Mouse (Mus musculus) liver, adult 2 months (tissue): ENCODE measurements at regions not wholly inside any gene's neighbourhood (a gene's known extent, or its start where the extent isn't known, plus 50 kb on each side); places are given as distances from the start of the nearest gene placed in this dataset.

Experiments used
- DNase-seq: peaks from one replicate; pipeline ENCODE4 v3.0.0-alpha.2; 2011; ENCODE audit warnings: low read depth, low spot score; ENCODE audit errors: extremely low read depth
- H3K27ac ChIP-seq: fragments of 200-500 bp; replicated peaks from 2 replicates; pipeline ENCODE4 v1.5.1; 2012; ENCODE audit warnings: low read depth, mild to moderate bottlenecking, control low read depth, inconsistent platforms, low read length; ENCODE audit not compliant: insufficient read depth
- H3K27me3 ChIP-seq: fragments of 200-500 bp; 2 replicates; pipeline ENCODE4 v1.6.1; 2012; ENCODE audit warnings: mild to moderate bottlenecking, moderate library complexity, low read length, inconsistent platforms; ENCODE audit not compliant: control insufficient read depth, insufficient read depth
- H3K36me3 ChIP-seq: fragments of 200-500 bp; 2 replicates; pipeline ENCODE4 v1.6.1; 2012; ENCODE audit warnings: low read length, inconsistent platforms; ENCODE audit not compliant: control insufficient read depth, insufficient read depth
- H3K4me1 ChIP-seq: fragments of 200-500 bp; 2 replicates; pipeline ENCODE4 v1.6.1; 2011; ENCODE audit warnings: low read length; ENCODE audit not compliant: control insufficient read depth, insufficient read depth
- H3K4me3 ChIP-seq: fragments of 200-500 bp; 2 replicates; pipeline ENCODE4 v1.5.1; 2011; ENCODE audit warnings: low read depth, mild to moderate bottlenecking, control low read depth, low read length, moderate library complexity; ENCODE audit not compliant: insufficient read depth
- H3K79me2 ChIP-seq: fragments of 200-500 bp; 2 replicates; pipeline ENCODE4 v1.6.1; 2012; ENCODE audit warnings: inconsistent platforms, mild to moderate bottlenecking, low read length, moderate library complexity; ENCODE audit not compliant: control insufficient read depth, insufficient read depth
- H3K9ac ChIP-seq: fragments of 200-500 bp; 2 replicates; pipeline ENCODE4 v1.6.1; 2012; ENCODE audit warnings: low read depth, mild to moderate bottlenecking, control low read depth, inconsistent platforms, low read length
- CTCF ChIP-seq: fragments of 200-500 bp; IDR thresholded peaks from 2 replicates; pipeline ENCODE4 v1.5.1; 2011; ENCODE audit warnings: low read depth, low read length, control low read depth
- POLR2A ChIP-seq: fragments of 200-500 bp; IDR thresholded peaks from 2 replicates; pipeline ENCODE4 v1.6.1; 2011; ENCODE audit warnings: low read length, control low read depth; ENCODE audit not compliant: insufficient read depth; ENCODE audit errors: extremely low read depth
- WGBS: fragments of 180-500 bp; shearing (Covaris S2); methylation state at CpG from one replicate; pipeline ENCODE4 v1.1.7; 2018; 5-methylcytosine and 5-hydroxymethylcytosine counted together

GRCm38 (mm10) chr5:133898025-133898598 is 201.4 kb upstream of the Castor2 start:
- no peak overlapping the region for H3K4me3 ChIP-seq
- H3K79me2 ChIP-seq, result no peaks in the 10 kb centered on the region
- H3K27me3 ChIP-seq, result no peaks in the 10 kb centered on the region
- no peak overlapping the region for H3K9ac ChIP-seq
- no peak overlapping the region for H3K27ac ChIP-seq
- DNase-seq, result peak; percentile 1
- no peak for TF ChIP-seq CTCF
- TF ChIP-seq POLR2A, result no peak
- H3K36me3 ChIP-seq, result no peaks in the 10 kb centered on the region
- 77% methylated on average over 4 of the region's 4 CpGs for WGBS
- no peaks in the 10 kb centered on the region for H3K4me1 ChIP-seq

GRCm38 (mm10) chr5:133890728-133891127 is 208.8 kb upstream of the Castor2 start:
- WGBS, result 85% methylated on average over 3 of the region's 3 CpGs
- Histone ChIP-seq H3K79me2 (no peaks in the 10 kb centered on the region), H3K9ac (no peak overlapping the region), H3K4me3 (no peak overlapping the region), H3K27me3 (peaks cover 2% of the 10 kb centered on the region; the same call in 1 of the 2 replicates), H3K36me3 (no peaks in the 10 kb centered on the region), H3K27ac (no peak overlapping the region), H3K4me1 (no peaks in the 10 kb centered on the region)
- TF ChIP-seq CTCF, result no peak
- no peak for TF ChIP-seq POLR2A
- no peak for DNase-seq

- H3K36me3 ChIP-seq, result no peaks in the 10 kb centered on the region
- WGBS, result 85% methylated on average over 8 of the region's 8 CpGs
- H3K4me1 ChIP-seq, result no peaks in the 10 kb centered on the region
- no peaks in the 10 kb centered on the region for H3K79me2 ChIP-seq
- no peak for DNase-seq
- no peak overlapping the region for H3K4me3 ChIP-seq
- peaks cover 2% of the 10 kb centered on the region; the same call in 1 of the 2 replicates for H3K27me3 ChIP-seq
- no peak overlapping the region for H3K9ac ChIP-seq
- no peak for TF ChIP-seq POLR2A
- TF ChIP-seq CTCF, result no peak
- no peak overlapping the region for H3K27ac ChIP-seq
Measured at GRCm38 (mm10) chr5:133889841-133890240, 209.7 kb upstream of the Castor2 start.

GRCm38 (mm10) chr5:133885507-133885906 is 214.0 kb upstream of the Castor2 start:
- Histone ChIP-seq H3K27ac (no peak overlapping the region), H3K36me3 (no peaks in the 10 kb centered on the region), H3K79me2 (no peaks in the 10 kb centered on the region), H3K4me1 (no peaks in the 10 kb centered on the region), H3K4me3 (no peak overlapping the region), H3K9ac (no peak overlapping the region), H3K27me3 (no peaks in the 10 kb centered on the region)
- DNase-seq, result no peak
- WGBS, result 80% methylated on average over 5 of the region's 5 CpGs
- TF ChIP-seq CTCF (no peak), POLR2A (no peak)

- TF ChIP-seq CTCF (no peak), POLR2A (no peak)
- Histone ChIP-seq H3K4me1 (no peaks in the 10 kb centered on the region), H3K27ac (no peak overlapping the region), H3K27me3 (no peaks in the 10 kb centered on the region), H3K9ac (no peak overlapping the region), H3K36me3 (no peaks in the 10 kb centered on the region), H3K4me3 (no peak overlapping the region), H3K79me2 (no peaks in the 10 kb centered on the region)
- 56% methylated on average over 6 of the region's 6 CpGs for WGBS
- DNase-seq, result no peak
Measured at GRCm38 (mm10) chr5:133885016-133885415, 214.5 kb upstream of the Castor2 start.

GRCm38 (mm10) chr5:133884593-133884992 is 214.9 kb upstream of the Castor2 start:
- Histone ChIP-seq H3K9ac (no peak overlapping the region), H3K27ac (no peak overlapping the region), H3K4me1 (no peaks in the 10 kb centered on the region), H3K27me3 (no peaks in the 10 kb centered on the region), H3K36me3 (no peaks in the 10 kb centered on the region), H3K4me3 (no peak overlapping the region), H3K79me2 (no peaks in the 10 kb centered on the region)
- WGBS, result 79% methylated on average over 2 of the region's 2 CpGs
- no peak for TF ChIP-seq POLR2A
- no peak for DNase-seq
